Mouse (Mus musculus) heart, embryonic 10.5 days (tissue): Measurements from ENCODE around the gene Heatr4. TPM values are rescaled to one million over a fixed set of nuclear protein-coding genes. Genes with fewer than 3 reads are reported as not detected.
"Not testable (repeated sequence)": the region's sequence is repeated elsewhere in the genome, so short reads cannot be mapped to it uniquely, and the experiment has no call there.

Source experiments
- DNase-seq: peaks from one replicate; pipeline ENCODE4 v3.0.0-alpha.2; 2017; ENCODE audit warnings: low spot score
- H3K27ac ChIP-seq: fragments of 300-500 bp; sonication (generic); 2 replicates; pipeline ENCODE4 v1.5.1; 2016; ENCODE audit warnings: mild to moderate bottlenecking
- H3K27me3 ChIP-seq: fragments of 300-500 bp; sonication (generic); 2 replicates; pipeline ENCODE4 v1.6.1; 2016; ENCODE audit warnings: mild to moderate bottlenecking; ENCODE audit not compliant: poor library complexity, insufficient read depth, severe bottlenecking
- H3K36me3 ChIP-seq: fragments of 300-500 bp; sonication (generic); 2 replicates; pipeline ENCODE4 v1.6.1; 2016; ENCODE audit warnings: mild to moderate bottlenecking, moderate library complexity
- H3K4me1 ChIP-seq: fragments of 300-500 bp; sonication (generic); 2 replicates; pipeline ENCODE4 v1.6.1; 2016; ENCODE audit warnings: mild to moderate bottlenecking
- H3K4me3 ChIP-seq: fragments of 300-500 bp; sonication (generic); 2 replicates; pipeline ENCODE4 v1.5.1; 2016; ENCODE audit warnings: mild to moderate bottlenecking, moderate library complexity
- H3K9me3 ChIP-seq: fragments of 300-500 bp; sonication (generic); 2 replicates; pipeline ENCODE4 v1.6.1; 2016; ENCODE audit warnings: mild to moderate bottlenecking, moderate library complexity
- WGBS: fragments of 180-500 bp; shearing (Covaris S2); methylation state at CpG from one replicate; pipeline ENCODE4 v1.1.7; 2016; 5-methylcytosine and 5-hydroxymethylcytosine counted together
- polyA plus RNA-seq: library from polyadenylated mRNA; unstranded; fragments of >200 nt; fragmentation: Nextera tagmentation; extraction: Ambion mirVana; gene quantifications from 2 replicates; pipeline ENCODE4 v1.2.1, GENCODE M21; 2016

Gene Heatr4
- polyA plus RNA-seq, result not detected in 2 replicates

DNA sequence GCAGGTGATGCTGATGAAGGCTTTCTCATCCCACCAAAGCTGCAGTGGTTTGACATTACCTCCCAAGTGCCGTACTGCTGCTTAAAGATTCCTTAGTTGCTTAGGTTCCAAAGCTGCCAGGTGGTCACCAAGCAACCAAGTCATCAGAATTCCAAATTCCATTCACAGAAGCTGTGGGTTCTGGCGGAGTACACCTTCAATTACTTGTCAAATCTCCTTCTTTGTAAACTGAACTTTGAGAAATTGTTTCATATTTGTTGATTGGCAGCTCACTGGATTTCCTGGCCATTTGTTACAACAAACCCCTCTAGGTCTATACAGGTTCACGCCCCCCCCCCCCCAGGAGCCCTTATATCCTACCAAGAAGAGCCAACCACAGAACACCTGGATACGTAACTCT lies at the start of gene Heatr4:
Heatr4 (minus strand) TSS at position 101 of the 400 bp plus-strand sequence.
- whole genome bisulfite sequencing, result 76% methylated on average over 4 of the region's 4 CpGs
- Histone ChIP-seq H3K27ac (no peak within 1 kb of the TSS), H3K27me3 (no peaks in the 10 kb centered on the region), H3K36me3 (peaks cover 5% of the 10 kb centered on the region; the same call in 1 of the 2 replicates), H3K4me1 (peaks cover 18% of the 10 kb centered on the region), H3K9me3 (no peaks in the 10 kb centered on the region), H3K4me3 (no peak within 1 kb of the TSS)
- DNase-seq, result no peak

DNA sequence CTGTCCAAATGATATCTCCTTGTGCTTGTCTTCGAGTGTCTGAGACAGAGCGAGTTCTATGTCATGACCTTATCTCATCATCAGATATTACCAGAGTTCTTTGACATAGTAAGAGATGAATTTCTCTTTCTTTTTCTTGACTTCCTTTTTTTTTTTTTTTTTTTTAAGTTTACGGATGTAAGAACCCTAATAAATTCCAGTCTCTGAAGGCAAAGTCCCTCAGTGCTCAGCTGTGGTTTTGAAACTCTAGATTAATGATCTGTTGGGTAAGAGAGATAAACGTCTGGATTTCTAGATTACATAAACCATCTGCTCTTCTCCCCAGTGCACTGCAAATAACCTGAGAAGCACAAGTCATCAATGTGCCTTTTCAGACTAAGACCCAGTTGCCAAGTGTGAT lies 49.5 kb upstream of the Heatr4 start:
- Histone ChIP-seq H3K4me1 (no peaks in the 10 kb centered on the region), H3K9me3 (no peaks in the 10 kb centered on the region), H3K36me3 (no peaks in the 10 kb centered on the region), H3K4me3 (no peak overlapping the region), H3K27me3 (peaks cover 6% of the 10 kb centered on the region; the same call in 1 of the 2 replicates), H3K27ac (no peak overlapping the region)
- 59% methylated on average over 4 of the region's 4 CpGs for WGBS
- no peak for DNase-seq

DNA sequence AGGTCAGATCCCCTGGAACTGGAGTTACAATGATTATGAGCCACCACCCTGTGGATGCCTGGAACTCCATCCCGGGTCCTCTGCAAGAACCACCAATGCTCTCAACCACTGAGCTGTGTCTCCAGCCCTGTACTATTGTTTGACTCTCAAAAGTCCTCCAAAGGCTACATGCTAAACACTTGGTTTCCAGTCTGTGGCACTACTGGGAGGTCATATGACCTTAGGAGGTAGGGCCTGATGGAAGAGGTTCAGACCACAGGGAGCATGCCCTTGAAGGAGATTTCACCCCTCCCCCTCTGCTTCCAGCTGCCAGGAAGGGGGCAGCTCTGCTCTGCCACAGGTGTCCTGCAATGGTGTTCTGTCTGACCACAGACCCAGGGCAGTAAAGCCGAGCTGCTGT lies 48.6 kb upstream of the Heatr4 start:
- not testable (repeated sequence) for H3K4me1 ChIP-seq, H3K9me3 ChIP-seq, H3K4me3 ChIP-seq, H3K36me3 ChIP-seq, DNase-seq, H3K27me3 ChIP-seq, H3K27ac ChIP-seq
- 69% methylated on average over 2 of the region's 2 CpGs for WGBS

DNA sequence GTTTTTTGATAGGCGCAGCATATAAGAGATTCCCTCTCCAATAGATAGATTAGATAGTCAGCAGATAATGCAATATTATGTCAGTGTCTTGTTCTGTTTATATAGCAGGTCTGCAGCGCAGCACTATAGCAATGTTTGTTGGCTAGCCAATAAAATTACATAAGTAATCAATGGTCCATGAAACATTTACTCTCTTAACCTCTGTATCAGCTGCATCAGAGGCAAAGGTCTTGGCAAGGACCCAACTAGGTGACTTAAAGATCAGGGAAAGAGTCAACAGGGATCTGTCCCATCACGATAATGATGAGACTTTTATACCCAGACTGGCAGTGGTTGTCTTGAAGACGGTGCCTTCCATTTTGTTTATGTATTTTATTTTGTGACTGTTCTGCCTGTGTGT lies 48.2 kb upstream of the Heatr4 start:
- H3K36me3 ChIP-seq, result no peaks in the 10 kb centered on the region
- no peak for DNase-seq
- H3K27ac ChIP-seq, result no peak overlapping the region
- peaks cover 6% of the 10 kb centered on the region; the same call in 1 of the 2 replicates for H3K27me3 ChIP-seq
- WGBS, result 87% methylated on average over 4 of the region's 4 CpGs
- no peaks in the 10 kb centered on the region for H3K4me1 ChIP-seq
- H3K9me3 ChIP-seq, result no peaks in the 10 kb centered on the region
- no peak overlapping the region for H3K4me3 ChIP-seq

DNA sequence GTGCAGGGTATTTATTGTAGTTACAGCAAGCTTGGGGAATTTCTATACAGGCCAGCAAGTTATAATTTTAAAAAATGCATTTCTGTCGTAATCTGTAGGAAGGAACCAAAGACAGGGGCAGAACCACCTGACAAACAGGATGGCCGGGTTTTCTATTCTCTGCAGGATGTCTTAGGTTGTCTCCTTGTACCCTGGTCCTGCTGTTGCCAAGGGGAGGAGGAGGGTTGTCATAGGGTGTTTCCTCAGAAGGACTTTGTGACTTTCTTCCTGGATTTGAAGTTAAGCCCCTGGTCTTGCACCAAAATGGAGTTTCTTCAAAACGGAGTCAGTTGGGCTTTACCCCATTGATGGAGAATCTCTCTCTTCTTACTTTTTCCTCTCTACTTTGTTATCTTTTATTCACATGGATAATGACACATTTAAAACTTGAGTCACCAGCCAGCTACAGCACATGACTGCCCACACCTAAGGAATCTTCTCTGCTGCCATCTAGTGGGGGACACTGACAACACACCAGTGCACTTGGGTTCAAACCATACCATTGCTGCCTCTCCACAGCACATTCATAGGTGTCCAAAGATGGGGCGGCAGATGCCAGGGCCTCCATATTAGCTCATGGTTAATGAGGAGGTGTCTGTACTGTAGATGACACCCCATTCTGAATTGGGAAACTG lies 46.1 kb upstream of the Heatr4 start:
- Histone ChIP-seq H3K27me3 (no peaks in the 10 kb centered on the region), H3K9me3 (no peaks in the 10 kb centered on the region), H3K36me3 (no peaks in the 10 kb centered on the region), H3K27ac (no peak overlapping the region), H3K4me3 (no peak overlapping the region), H3K4me1 (no peaks in the 10 kb centered on the region)
- DNase-seq, result peak; percentile 76
- WGBS, result 65% methylated on average over 4 of the region's 4 CpGs

DNA sequence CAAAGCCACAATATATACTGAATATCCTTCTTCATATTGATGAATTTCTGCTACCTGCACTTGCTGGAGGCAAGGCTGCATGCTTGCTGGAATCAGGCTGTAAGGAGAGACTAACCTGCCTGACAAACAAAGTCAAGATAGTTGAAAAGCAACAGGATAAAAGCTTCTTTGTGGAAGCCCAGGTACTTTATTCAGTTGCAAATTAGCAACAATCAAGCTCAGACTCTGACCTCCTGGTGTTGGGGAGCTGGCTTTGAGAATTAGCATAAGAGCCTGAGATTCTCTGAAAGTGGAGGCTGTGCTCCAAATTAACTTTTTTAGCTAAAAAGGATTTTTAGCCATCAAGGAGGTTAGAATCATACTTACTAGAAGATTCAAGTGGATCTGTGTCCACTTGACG lies 44.4 kb upstream of the Heatr4 start:
- not testable (repeated sequence) for H3K27ac ChIP-seq, DNase-seq, H3K4me1 ChIP-seq, H3K27me3 ChIP-seq, H3K36me3 ChIP-seq, H3K4me3 ChIP-seq, H3K9me3 ChIP-seq
- WGBS, result 86% methylated on average over 1 of the region's 1 CpGs

DNA sequence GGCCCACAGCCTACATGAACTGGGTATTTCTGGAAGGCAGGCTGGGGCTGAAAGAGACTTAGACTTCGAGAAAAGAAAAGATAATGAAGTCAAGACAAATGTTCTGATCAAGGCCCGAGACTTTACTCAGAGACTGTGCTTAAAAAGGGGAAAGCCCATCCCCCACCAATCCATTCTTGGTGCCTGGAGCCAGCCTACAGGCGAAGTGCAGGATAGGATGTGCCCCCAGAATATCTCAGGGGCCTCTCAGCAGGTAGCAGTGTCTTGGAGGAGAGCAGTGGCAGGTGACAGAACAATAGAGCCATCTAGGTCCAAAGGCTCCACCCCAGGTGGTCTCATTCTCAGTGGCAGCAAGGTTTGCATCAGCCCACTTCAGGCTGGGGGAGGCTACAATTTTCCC lies 43.7 kb upstream of the Heatr4 start:
- not testable (repeated sequence) for H3K27me3 ChIP-seq, H3K36me3 ChIP-seq, H3K4me3 ChIP-seq, H3K9me3 ChIP-seq, H3K4me1 ChIP-seq, DNase-seq, H3K27ac ChIP-seq
- WGBS, result 61% methylated on average over 3 of the region's 3 CpGs

DNA sequence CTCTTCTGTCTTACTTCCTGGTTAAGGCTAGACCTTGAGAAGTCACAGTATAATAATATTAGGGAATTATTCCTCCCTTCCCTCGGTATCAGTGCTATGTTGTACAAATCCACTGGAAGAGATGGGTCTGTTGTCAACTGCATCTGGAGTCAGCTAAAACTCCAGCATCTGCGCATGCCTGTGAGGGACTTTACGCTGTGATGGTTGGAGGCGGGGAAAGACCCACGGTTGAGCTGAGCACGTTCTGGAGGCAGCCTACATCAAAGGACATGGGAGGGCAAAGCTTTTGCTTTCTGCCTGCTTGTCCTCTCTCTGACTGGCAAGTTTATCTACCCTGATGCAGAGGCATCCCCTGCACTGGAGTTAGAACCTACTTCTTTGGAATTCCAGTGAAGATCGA lies 41.2 kb upstream of the Heatr4 start:
- no peaks in the 10 kb centered on the region for H3K9me3 ChIP-seq
- WGBS, result 81% methylated on average over 7 of the region's 7 CpGs
- no peaks in the 10 kb centered on the region for H3K4me1 ChIP-seq
- H3K36me3 ChIP-seq, result no peaks in the 10 kb centered on the region
- no peak for DNase-seq
- H3K27me3 ChIP-seq, result no peaks in the 10 kb centered on the region
- no peak overlapping the region for H3K27ac ChIP-seq
- no peak overlapping the region for H3K4me3 ChIP-seq

DNA sequence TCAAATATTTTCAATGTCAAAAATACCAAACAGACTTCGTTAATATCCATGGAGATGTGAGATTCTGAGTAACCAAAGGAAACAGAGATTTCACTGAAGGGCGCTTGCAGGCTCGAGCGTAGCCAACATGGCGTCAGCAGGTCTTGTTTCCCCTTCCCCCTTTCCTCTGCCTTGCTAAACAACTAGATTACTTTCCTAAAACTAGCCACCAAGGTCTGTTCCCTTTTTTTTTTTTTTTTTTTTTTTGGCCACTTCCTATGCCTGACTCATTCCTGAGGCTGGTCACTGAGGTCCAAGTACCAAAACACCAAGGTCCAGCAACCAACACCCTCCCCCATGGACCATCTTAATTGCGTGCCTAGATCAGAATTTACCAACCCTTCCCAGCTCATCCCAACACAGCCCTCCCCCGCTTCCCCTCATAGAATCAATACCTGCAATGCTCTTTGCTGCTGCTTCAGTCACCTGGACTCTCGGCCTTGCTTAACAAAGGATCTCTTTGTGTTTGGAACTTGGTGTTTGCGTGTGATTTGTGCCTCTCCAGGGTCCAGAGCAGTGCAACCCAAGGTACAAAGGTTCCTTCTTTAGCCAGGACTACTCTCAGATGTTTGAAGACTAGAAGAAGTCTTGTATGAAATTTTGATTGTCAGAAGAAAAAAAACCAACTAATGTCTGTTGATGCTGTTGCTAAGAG lies 38.5 kb upstream of the Heatr4 start:
- H3K36me3 ChIP-seq, result no peaks in the 10 kb centered on the region
- DNase-seq, result no peak
- H3K4me3 ChIP-seq, result no peak overlapping the region
- WGBS, result 82% methylated on average over 9 of the region's 9 CpGs
- H3K27ac ChIP-seq, result no peak overlapping the region
- H3K27me3 ChIP-seq, result no peaks in the 10 kb centered on the region
- H3K4me1 ChIP-seq, result no peaks in the 10 kb centered on the region
- H3K9me3 ChIP-seq, result no peaks in the 10 kb centered on the region

DNA sequence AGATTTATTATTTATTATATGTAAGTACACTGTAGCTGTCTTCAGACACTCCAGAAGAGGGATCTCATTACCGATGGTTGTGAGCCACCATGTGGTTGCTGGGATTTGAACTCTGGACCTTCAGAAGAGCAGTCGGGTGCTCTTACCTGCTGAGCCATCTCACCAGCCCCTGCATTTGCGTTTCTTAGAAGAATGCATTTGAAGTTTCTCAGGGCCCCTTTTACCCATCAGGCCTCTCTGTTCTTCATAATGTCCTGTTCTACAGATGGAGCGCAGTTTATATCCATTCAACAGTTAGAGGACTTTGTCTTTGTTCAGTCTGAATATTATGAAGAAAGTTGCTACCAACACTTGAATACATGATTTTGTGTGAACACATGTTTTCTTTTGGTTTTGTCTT lies 37.6 kb upstream of the Heatr4 start:
- H3K4me3 ChIP-seq, H3K27ac ChIP-seq, H3K27me3 ChIP-seq, DNase-seq, H3K9me3 ChIP-seq, H3K4me1 ChIP-seq, H3K36me3 ChIP-seq: not testable (repeated sequence)
- 90% methylated on average over 4 of the region's 4 CpGs for WGBS

DNA sequence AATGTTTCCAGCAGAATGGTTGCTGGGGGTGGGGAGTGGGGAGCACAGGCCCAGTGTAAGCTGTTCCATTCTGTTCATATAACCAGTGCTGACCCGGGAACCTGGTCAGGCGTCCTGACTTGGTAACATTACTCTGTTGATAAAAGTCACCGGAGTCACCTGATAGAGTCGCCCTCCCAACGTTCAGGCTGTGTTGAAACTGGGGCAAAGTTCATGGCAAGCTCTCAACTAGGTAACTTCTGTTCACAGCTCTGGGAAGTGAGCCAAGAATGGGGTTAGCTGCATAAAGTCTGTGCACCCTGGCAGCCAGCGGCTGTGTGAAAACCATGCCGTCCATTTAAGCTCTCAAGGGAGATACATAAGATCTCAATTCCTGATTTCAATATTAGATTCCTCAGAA lies 35.9 kb upstream of the Heatr4 start:
- H3K36me3 ChIP-seq, H3K4me1 ChIP-seq, H3K27me3 ChIP-seq, H3K9me3 ChIP-seq, H3K4me3 ChIP-seq, DNase-seq, H3K27ac ChIP-seq: not testable (repeated sequence)
- WGBS, result 48% methylated on average over 7 of the region's 7 CpGs

DNA sequence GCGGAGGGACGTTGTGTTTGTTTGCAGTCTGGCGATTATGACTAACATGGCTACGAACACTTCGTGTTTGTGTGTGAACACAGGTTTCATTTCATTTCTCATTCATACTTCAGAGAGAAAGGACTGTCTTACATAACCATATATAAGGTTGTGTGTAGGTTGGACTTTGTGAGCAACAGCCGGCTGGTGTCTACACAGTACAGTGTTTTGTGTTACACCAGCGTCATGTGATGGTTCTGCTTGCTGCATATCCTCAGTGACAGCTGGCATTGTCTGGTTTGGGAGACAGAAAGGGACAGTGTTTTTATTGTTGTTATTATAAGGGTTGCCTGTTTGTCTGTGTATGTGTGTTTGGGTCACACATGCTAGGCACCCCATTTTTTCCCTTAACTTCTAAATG lies 29.0 kb upstream of the Heatr4 start:
- 89% methylated on average over 7 of the region's 7 CpGs for WGBS

DNA sequence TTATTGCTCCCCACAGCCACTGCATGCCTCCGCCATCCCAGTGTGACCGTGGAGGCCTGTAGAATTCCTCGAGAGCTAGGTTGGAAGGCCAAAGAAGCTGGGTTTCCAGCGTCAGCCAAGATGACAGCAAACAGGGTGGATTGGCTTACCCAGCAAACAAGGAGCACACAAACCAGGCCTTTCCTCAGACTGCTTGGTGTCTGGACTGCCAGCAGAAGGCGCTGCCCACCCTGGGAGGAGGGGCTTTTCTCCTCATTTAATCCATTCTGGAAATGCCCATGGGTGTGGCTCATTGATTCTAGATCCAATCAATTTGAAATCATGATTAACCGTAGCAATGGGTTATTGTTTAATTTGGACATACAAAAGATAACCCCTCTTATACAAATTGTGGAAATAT lies 28.5 kb upstream of the Heatr4 start:
- no peak for DNase-seq
- H3K27ac ChIP-seq, result no peak overlapping the region
- WGBS, result 73% methylated on average over 6 of the region's 6 CpGs
- peaks cover 2% of the 10 kb centered on the region; the same call in 1 of the 2 replicates for H3K36me3 ChIP-seq
- H3K9me3 ChIP-seq, result no peaks in the 10 kb centered on the region
- H3K4me1 ChIP-seq, result peaks cover 13% of the 10 kb centered on the region; the same call in 1 of the 2 replicates
- H3K27me3 ChIP-seq, result peaks cover 11% of the 10 kb centered on the region; the same call in 1 of the 2 replicates
- H3K4me3 ChIP-seq, result no peak overlapping the region

More for the DNA sequence above, 29.0 kb upstream of the Heatr4 start:
- Histone ChIP-seq H3K9me3 (no peaks in the 10 kb centered on the region), H3K4me1 (peaks cover 10% of the 10 kb centered on the region; the same call in 1 of the 2 replicates), H3K36me3 (peaks cover 2% of the 10 kb centered on the region; the same call in 1 of the 2 replicates), H3K4me3 (no peak overlapping the region), H3K27ac (no peak overlapping the region), H3K27me3 (peaks cover 6% of the 10 kb centered on the region; the same call in 1 of the 2 replicates)
- no peak for DNase-seq
